Mouse (Mus musculus): ENCODE measurements around the gene Itln1.

GRCm38 (mm10) chr1:171566777-171567176 lies 31.7 kb upstream of the Itln1 start:
- TF ChIP-seq CTCF (IDR thresholded peaks at IDR 0.05; ENCODE audit: insufficient read depth, low read length) = no peak; the same call in 1 of the 2 replicates
- no peak for TF ChIP-seq POLR2A (IDR thresholded peaks at IDR 0.05; ENCODE audit: borderline replicate concordance, extremely low read depth, low read depth, low read length)
